In the genomic region with DNA sequence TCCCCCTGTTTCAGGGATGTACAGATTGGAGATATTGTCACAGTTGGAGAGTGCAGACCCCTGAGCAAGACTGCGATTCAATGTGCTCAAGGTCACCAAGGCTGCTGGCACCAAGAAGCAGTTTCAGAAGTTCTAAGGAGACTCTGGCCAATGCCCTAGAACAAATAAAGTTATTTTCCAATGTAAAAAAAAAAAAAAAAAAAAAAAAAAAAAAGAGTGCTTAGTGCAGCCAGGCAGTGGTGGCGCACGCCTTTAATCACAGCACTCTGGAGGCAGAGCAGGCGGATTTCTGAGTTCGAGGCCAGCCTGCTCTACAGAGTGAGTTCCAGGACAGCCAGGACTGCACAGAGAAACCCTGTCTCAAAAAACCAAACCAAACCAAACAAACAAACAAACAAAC, we compare ENCODE assay signal across 3 mouse cellular contexts. TPM values are rescaled to one million over a fixed set of nuclear protein-coding genes. Genes with fewer than 3 reads are reported as not detected.
"Had no signal": no experiment of that assay in that cellular context is flagged by ENCODE, and none has a peak within 500 bp of the region (broad histone marks: within the 10 kb centered on the region; RNA-seq: fewer than 3 reads in every experiment).

No protein-coding gene starts in this region.

RNA-seq across cellular contexts. Expression of a gene that starts 47.9 kb away (rescaled TPM):
- total RNA-seq: megakaryocyte progenitor cell, adult 5-6 weeks; megakaryocyte, adult 5-6 weeks had no signal
- polyA plus RNA-seq: macrophage had no signal
